Mouse (Mus musculus) cerebellum, adult 11-12 months (tissue): ENCODE results near the gene S100a14.
A peak's percentile ranks its signal among the peaks of the same experiment; 100 is the strongest.

ENCODE experiments used
- DNase-seq: peaks from one replicate; pipeline ENCODE4 v3.0.0; 2022

Gene S100a14

DNA sequence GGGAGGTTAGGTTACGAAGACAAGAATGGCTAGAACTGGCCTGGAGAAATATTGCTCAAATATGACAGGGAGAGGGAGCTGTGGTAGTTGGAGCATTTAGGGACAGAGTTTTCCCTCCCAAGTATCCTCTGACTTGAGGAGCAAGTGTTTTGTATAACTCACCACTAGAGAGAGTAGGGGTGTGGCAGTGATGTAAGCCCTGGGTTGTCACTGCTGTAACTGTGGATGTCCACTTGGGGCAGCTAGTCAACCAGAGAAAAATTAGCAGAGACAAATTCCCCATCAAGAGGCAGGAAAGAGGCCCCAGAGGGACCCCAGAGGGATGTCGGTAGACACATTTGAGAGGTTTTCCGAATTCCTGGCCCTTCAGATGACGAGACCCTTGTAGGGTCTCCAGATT is 1.2 kb upstream of the S100a14 start:
- peak; percentile 17 for DNase-seq

DNA sequence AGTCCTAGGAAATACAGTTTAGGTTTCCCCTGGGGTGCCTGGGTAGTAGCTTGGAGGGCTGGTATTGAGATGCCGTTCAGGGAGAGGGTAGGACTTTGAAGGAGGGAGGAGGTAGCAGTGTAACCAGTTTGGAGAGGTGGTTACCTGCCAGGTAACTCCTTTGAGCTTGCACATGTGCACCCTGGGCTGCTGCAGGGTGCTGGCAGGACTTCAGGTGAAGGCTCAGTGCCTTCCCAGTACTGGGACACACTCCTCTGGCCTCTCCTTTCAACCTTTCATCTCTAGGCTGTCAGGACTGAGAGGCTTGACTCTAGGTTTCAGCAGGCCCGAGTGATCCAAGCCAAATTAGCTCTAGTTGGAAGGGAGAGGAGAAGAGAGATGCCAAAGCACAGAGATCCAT is 580 bp upstream of the S100a14 start:
- no peak for DNase-seq

DNA sequence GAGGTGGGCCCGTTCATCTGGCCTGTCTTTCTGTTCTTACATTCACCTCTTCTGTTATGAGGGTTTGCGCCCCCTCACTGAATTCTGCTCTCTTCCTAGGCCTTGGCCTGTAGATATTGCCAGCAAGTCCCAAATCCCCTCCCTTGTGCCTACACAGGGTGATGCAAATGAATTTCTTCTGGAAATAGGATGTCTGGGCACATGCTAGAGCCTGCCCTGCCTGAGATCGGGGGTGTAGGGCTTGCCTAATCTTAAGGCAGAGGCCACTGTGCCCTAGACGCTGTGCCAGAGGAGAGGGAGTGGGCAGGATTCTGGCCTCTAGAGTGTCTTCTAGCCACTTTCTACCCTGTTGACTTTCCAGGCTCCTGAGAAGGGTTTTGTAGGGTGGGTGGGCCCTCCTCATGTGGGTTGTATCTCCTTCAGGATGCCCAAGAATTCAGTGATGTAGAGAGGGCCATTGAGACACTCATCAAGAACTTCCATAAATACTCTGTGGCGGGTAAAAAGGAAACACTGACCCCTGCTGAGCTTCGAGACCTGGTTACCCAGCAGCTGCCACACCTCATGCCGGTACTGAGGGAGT is 726 bp downstream of the S100a14 start:
- DNase-seq = no peak

DNA sequence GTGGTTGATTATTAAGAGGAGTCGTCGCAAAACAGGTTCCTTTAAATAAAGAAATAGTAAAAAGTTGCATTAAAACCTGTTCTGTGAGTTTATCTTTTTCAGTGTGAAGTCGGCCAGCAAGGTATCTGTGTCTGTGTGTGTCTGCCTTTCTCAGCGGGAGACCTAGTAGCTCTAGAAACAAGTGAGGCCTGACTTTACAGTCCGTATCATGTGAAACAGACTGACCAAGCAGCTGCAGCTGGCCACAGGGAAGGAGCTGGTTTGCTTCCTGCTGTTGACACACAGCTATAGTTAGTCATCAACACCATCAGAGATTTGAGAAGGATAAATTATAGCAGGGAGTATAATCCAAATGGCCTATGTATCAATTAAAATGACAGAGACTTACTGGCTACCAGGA is 5.1 kb downstream of the S100a14 start:
- DNase-seq = no peak

DNA sequence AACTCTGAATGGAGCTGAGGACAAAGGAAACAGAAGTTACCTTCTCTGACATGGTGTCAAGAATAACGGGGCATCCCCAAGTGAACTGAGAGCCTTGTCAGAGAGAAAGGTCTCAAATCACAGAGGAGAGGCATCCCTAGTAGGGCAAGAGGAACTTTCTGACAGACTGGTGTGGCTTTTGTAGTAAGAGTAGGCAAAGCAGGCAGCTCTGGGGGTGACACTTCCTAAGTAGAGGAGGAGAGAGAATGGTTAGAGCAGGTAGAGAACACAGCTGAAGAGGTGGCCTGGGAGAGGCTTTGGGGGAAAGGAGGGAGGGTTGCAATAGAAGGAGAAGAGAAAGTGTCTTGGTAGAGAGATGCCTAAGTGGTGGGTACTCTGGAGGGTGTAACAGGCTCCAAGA is 8.8 kb downstream of the S100a14 start:
- no peak for DNase-seq

DNA sequence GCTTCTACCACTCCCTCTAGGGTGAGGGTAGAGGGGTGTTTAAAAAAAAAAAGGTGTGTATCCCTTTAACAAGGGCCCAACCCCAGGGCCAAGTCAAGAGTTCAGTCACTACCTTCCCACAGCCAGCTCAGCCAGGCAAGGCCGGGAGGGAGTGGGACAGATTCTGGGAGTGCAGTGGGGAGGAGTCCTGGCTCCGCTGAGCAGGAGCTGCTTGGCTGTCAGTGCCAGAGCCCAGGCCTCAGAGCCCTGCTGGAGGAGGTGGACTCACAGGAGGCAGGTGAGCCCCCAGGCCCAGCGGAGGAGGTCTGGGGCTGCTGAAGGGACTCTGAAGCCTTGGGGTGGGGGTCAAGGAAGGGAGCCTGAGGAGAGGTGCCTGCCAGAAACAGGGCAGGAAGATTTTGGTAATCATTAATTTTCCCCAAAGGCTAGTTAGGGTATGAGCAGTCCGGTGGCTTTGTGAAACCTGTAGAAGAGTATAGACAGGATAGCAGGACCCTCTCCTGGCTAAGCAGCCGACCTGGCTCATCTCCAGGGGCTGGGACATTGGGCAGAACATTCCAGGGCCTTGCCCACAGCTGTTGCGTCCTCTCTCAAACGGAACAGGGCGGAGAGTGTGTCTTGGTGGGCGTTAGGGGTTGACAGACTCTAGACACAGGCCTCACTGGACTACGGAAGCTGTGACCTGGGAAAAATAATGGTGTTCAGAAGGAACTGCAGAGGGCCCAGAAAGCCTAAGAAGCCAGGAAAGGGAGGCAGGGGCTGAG is 10.7 kb downstream of the S100a14 start, which contains the start of gene S100a16:
Gene S100a16 (plus strand): TSS at position 114 of the 764 bp plus-strand sequence.
- peak; percentile 78 for DNase-seq

DNA sequence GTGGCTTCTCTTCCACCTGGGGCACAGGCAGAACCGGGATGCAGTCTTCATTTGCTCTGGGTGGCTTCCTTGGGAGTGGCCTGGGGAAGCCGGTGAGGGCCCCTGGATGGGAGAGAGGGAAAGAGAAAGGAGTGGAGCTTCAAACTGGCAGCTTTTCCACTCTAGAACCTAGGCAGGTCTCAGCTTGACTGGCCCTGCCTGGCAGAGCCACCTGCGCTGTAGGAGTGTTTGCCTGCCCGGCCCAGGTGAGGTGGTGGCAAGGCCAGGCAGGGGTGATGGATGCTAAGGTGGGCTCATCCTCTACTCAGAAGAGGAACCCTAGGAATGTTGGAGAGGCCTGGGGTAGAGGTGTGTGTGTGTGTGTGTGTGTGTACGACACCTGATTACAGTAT is 11.2 kb downstream of the S100a14 start:
- DNase-seq = no peak

DNA sequence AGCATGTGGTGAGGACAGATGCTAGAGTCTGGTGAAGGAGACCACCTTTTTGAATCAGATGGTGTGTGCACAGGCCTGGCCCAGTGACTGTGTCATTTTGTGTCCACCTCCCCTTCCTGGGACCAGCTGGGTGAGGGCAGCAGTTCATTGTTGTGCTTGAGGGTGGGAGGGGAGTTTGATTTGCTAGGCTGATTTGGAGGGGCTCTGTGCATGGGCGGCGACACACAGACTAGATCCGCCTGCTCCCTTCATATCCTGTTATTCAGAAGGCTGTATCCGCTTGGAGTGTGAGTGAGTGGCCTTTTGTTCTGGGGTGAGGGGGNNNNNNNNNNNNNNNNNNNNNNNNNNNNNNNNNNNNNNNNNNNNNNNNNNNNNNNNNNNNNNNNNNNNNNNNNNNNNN is 14.2 kb downstream of the S100a14 start:
- no peak for DNase-seq

DNA sequence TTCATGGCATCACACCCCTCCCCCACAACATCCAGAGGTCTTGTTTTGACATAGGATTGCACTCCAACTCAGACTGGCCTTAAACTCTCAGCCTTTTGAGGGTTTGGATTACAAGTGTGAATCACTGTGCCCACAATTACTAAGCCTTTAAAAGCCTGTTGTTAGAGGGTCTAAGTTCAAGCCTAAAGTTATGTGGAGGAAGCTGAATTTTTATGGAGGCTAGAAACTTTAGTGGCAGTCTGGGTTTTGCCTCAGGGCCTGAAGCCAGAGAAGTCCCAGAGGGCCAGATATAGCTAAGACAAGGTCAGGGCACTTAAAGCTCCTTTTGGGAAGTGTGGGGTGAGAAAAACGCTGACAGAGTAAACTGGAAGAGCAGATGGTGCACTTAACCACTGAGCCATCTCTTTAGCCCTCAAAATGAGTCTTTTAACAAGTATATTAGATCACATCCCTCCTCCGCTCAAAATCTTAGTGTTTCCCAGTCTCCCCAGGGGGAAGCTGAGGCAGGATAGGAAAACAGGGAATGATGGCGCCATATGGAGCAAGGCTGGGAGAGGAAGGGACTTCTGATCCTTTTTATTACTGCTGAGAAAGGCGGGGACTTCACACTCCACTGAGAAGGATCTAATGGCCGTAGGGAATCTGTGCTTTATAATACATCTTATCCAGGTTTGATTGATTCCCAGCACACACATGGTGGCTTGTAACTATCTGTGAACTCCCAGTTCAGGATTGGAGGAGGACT is 23.2 kb downstream of the S100a14 start:
- DNase-seq = no peak

DNA sequence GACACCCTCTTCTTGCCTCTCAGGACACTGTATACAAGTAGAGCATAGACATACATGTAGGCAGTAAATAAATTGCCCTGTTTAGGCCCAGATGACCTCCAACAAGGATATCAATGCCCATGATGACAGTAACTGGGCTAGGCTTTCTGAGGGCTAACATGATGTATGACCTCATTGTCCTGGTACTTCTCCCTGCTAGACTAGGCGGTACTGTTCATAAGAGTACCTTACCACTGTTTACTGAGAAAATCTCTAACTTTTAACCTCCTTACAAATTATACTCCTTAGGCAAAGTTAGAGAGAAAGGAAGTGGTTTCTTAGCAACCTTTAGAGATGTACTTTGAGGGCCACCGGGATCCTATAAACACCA is 23.8 kb downstream of the S100a14 start:
- DNase-seq = no peak

DNA sequence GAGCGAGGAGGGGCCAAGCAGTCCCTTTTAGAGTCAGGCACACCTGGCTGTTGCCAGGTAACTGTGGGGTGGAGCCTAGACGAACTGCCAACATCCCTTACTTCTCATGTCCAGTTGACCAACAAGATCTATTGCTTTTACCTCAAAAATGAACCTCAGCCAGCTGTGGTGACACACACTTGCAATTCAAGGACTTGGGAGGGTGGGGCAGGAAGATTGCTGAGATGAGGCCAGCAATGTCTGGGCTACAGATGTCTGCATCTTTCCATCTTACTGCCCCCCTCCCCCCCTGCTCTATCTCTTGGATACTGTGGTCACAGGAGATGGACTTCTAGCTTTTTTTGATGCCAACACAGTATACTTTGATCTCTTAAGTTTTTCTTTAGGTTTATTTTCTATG is 25.6 kb downstream of the S100a14 start:
- DNase-seq = no peak

DNA sequence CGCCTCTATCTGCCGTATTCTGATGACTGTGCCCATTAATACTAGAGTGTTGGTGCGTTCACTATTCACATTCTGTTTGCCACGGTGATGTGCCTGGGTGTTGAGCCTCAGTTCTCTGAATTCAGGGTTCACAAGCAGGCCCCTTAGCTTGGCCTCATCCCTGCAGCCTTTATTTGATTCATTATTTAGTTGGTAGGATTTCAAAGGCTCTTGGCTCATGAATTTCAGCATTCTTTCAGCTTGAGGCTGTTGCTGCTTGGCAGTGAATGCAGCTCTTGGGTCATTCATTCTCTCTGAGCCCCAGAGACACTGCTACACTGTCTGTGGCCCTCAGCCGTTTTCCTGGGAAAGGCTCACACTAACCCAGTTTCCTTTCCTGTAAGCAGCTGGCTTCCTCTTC is 29.3 kb downstream of the S100a14 start:
- peak; percentile 24 for DNase-seq

DNA sequence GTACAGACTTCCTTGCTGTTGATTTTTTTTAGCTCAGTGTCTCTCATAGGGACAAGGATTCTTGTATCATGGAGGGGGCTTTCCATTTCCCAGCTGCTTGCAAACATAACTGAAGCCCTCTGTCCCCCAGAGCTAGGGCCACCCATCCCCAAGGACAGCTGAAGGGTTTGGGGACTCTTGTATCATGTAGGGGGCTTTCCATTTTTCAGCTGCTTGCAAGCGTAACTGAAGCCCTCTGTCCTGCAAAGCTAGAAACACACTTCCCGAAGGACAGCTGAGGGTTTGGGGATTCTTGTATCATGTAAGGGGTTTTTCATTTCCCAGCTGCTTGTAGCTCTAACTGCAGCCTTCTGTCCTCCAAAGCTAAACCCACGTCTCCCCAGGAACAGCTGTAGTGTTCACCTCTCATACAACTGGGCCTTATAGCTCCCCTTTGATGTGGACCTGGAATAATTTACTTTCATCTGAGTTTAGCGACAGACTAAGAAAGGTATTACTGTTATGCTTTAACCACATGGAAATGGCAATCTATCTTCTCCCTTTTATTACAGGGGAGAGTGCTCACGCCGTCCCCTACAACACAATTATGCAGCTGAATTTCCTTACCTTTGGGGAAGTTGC is 33.5 kb downstream of the S100a14 start, which contains the start of gene S100a3:
Gene S100a3 (plus strand): TSS at position 571 of the 621 bp plus-strand sequence.
- DNase-seq = no peak

DNA sequence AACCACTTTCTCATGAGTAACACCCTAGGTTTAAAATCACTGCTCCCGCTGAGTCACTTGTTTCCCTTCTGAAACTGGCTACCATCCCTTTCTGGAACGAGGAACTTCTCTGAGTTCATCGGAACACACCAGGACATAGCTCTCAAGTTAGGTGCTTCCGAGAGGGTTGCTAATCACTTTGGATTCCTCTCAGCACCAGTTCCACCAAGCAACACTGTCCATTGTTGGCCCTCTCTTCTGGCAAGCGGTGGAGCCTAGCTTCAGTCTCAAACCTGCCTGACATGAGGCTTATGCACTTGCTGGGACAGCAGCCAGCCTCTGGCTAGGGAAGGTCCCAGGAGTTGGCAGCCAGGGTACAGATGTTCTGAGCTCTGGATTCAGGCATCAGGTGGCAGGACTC is 48.0 kb downstream of the S100a14 start:
- no peak for DNase-seq

DNA sequence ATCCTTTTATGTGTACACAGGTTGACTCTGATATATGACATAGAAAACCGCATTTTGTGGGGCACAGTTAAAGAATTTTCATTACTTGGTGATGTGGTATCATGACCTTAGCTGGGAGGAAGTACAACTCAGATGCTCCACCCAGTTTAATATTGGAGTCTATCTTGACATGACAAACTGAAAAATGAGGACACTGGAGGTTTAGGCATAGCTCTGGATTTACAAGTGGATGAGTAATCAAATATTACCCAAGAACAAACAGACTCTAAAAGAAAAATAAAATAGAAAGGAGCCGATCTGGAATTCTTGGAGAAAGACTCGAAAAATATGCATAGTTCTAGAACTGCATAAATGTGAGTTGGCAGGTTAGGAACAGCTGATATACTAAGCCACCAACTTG is 48.7 kb downstream of the S100a14 start:
- no peak for DNase-seq

DNA sequence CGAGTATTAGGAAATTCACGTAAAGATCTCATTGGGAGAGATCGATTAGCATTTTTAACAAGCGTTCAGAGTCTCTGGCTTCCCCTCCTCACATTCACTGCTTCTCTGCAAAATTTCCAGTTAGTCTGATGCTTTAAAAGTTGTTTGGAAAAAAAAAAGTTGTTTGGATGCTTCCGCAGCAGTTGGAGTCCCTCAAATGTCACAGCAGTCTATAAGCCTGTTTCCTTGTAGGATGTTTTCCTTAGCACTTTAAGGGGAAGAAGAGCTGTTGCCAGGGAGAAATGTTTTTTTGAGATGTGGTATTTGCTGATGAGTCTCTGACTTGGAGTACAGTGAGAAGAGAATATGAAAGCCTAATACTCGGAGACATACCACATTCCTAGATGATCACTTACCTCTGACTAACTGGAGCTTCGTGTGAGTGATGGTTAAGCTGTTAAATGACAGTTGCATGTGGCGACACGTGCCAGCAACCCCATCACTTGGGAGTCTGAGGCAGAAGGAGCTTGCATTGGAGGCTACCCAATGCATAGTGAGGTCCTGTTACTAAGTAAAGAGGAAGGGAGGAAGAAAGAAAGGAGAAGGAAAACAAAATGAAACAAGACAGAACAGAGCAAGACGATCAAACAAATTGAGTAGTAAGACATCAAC is 49.8 kb downstream of the S100a14 start:
- no peak for DNase-seq
